Mouse (Mus musculus) limb, embryonic 10.5 days (tissue): Measurements from ENCODE around the gene Krt75. TPM values are rescaled to one million over a fixed set of nuclear protein-coding genes. Genes with fewer than 3 reads are reported as not detected.
"Not testable (repeated sequence)": the region's sequence is repeated elsewhere in the genome, so short reads cannot be mapped to it uniquely, and the experiment has no call there.

ENCODE experiments used
- DNase-seq: peaks from one replicate; pipeline ENCODE4 v3.0.0-alpha.2; 2017; ENCODE audit warnings: low spot score
- H3K27ac ChIP-seq: fragments of 300-500 bp; sonication (generic); 2 replicates; pipeline ENCODE4 v1.5.1; 2016; ENCODE audit warnings: mild to moderate bottlenecking
- H3K27me3 ChIP-seq: fragments of 300-500 bp; sonication (generic); 2 replicates; pipeline ENCODE4 v1.6.1; 2016; ENCODE audit warnings: low read depth, mild to moderate bottlenecking; ENCODE audit not compliant: poor library complexity, severe bottlenecking
- H3K36me3 ChIP-seq: fragments of 300-500 bp; sonication (generic); 2 replicates; pipeline ENCODE4 v1.6.1; 2016; ENCODE audit warnings: mild to moderate bottlenecking, moderate library complexity
- H3K4me1 ChIP-seq: fragments of 300-500 bp; sonication (generic); 2 replicates; pipeline ENCODE4 v1.6.1; 2016
- H3K4me3 ChIP-seq: fragments of 300-500 bp; sonication (generic); 2 replicates; pipeline ENCODE4 v1.5.1; 2016; ENCODE audit warnings: mild to moderate bottlenecking, moderate library complexity
- H3K9me3 ChIP-seq: fragments of 300-500 bp; sonication (generic); replicated peaks from 2 replicates; pipeline ENCODE4 v1.6.1; 2016; ENCODE audit warnings: mild to moderate bottlenecking
- WGBS: fragments of 180-500 bp; shearing (Covaris S2); methylation state at CpG from one replicate; pipeline ENCODE4 v1.1.7; 2016; 5-methylcytosine and 5-hydroxymethylcytosine counted together
- microRNA-seq: library from miRNA; unstranded; fragments of <30 nt; microRNA quantifications from one replicate; pipeline ENCODE4, GENCODE M21; 2017
- polyA plus RNA-seq: library from polyadenylated mRNA; unstranded; fragments of >200 nt; fragmentation: Nextera tagmentation; extraction: Ambion mirVana; gene quantifications from 2 replicates; pipeline ENCODE4 v1.2.1, GENCODE M21; 2016

Gene Krt75
- polyA plus RNA-seq, 1 experiment from 2014 or later, result 0.04 TPM

DNA sequence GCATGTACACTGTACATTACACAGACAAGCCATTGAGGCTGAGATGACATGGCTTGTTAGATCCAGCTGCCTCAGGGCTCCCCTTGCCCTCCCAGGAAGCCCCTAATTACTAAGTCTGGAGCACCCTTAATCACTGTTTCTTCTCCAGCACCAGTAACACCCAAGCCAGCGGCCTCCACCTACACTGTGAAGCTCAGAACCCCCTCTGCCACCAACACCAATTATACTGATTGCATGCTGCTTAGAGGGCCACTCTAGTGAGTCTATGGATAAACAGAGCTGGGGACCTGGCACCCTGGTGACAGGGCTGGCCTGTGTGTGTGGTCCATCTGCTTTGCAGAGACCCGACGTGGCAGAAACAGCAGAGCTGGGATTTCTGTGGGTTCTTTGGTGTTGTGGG, 29.2 kb downstream of the Krt75 start:
- Histone ChIP-seq H3K27ac (0 out of 2 replicates have a peak overlapping the region, but pooled peaks have one; percentile 40), H3K27me3 (no peaks in the 10 kb centered on the region), H3K9me3 (no peaks in the 10 kb centered on the region), H3K4me3 (no peak overlapping the region), H3K36me3 (no peaks in the 10 kb centered on the region), H3K4me1 (peaks cover 13% of the 10 kb centered on the region)
- no peak for DNase-seq
- WGBS, result 44% methylated on average over 3 of the region's 3 CpGs

DNA sequence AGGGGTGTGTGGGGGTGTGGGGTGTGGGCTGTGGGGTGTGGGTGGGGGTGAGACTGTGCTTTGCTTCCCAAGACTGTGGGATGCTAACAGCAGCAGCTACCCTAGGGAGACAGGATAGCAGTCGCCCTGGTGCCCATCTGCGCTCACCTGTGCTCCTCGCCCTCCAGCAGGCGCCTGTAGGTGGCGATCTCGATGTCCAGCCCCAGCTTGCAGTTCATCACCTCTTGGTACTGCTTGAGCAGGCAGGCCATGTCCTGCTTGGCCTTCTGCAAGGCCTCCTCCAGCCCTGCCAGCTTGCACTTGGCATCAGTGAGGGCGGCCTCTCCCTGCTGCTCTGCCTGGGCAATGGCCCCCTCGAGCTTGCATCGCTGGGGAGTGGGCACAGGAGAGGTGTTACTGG, 31.2 kb downstream of the Krt75 start:
- Histone ChIP-seq H3K36me3 (no peaks in the 10 kb centered on the region), H3K4me3 (no peak overlapping the region), H3K27ac (no peak overlapping the region), H3K4me1 (peaks cover 20% of the 10 kb centered on the region), H3K9me3 (no peaks in the 10 kb centered on the region), H3K27me3 (no peaks in the 10 kb centered on the region)
- no peak for DNase-seq
- 68% methylated on average over 9 of the region's 9 CpGs for WGBS

DNA sequence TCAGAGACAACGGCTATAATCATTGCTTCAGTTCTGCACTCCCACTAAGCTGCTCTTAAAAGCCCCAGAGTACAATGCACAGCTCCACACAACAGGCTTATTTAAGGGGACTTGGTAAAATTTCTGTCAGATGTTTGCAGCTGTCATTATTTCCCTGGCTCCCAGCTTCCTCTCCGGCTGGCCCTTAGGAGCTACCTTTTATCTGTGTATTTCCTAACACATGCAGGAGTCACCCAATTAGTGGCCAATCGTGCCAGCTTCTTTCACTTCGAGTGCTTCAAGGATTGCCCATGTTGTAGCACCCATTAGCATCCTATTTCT, 35.2 kb downstream of the Krt75 start:
- no peaks in the 10 kb centered on the region for H3K27me3 ChIP-seq
- DNase-seq, result no peak
- H3K9me3 ChIP-seq, result no peaks in the 10 kb centered on the region
- H3K36me3 ChIP-seq, result no peaks in the 10 kb centered on the region
- 64% methylated on average over 4 of the region's 4 CpGs for WGBS
- no peak overlapping the region for H3K4me3 ChIP-seq
- no peak overlapping the region for H3K27ac ChIP-seq
- H3K4me1 ChIP-seq, result peaks cover 23% of the 10 kb centered on the region

DNA sequence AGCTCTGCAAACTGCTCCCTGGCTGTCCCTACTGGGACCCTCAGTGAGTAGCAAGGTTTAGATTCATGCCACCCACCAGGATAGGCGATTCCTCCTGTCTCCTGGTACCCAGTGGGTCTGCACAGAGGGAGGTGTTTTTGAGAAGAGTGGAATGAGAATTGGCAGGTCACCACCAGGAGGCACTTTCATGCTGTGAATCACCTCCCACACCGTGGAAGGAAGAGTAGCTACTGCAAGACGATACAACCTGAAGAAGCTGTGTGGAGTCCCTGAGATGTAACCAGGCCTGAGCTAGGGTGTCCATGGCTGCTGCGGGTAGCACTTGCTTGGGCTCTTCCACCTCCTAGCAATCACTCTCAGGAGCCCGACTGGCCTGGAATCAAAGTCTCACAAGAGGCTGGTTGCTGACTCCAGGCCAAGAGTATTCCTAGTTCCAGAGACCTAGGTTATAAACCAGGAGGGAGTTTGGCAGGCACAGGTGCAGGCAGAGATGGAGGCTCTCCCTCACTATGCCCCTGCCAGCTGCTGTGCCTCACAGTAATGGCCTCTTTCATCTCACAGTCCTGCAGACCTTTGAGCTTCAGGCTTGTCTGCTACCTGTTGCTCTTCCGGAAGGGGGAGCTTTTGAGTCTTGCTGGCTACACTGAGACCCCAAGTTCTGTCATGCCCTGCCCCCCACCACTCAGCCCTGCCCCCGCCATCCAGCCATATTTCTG, 35.7 kb downstream of the Krt75 start:
- Histone ChIP-seq H3K4me1 (peaks cover 23% of the 10 kb centered on the region), H3K36me3 (no peaks in the 10 kb centered on the region), H3K9me3 (no peaks in the 10 kb centered on the region), H3K27ac (no peak overlapping the region), H3K27me3 (no peaks in the 10 kb centered on the region), H3K4me3 (no peak overlapping the region)
- no peak for DNase-seq
- WGBS, result 38% methylated on average over 7 of the region's 7 CpGs

DNA sequence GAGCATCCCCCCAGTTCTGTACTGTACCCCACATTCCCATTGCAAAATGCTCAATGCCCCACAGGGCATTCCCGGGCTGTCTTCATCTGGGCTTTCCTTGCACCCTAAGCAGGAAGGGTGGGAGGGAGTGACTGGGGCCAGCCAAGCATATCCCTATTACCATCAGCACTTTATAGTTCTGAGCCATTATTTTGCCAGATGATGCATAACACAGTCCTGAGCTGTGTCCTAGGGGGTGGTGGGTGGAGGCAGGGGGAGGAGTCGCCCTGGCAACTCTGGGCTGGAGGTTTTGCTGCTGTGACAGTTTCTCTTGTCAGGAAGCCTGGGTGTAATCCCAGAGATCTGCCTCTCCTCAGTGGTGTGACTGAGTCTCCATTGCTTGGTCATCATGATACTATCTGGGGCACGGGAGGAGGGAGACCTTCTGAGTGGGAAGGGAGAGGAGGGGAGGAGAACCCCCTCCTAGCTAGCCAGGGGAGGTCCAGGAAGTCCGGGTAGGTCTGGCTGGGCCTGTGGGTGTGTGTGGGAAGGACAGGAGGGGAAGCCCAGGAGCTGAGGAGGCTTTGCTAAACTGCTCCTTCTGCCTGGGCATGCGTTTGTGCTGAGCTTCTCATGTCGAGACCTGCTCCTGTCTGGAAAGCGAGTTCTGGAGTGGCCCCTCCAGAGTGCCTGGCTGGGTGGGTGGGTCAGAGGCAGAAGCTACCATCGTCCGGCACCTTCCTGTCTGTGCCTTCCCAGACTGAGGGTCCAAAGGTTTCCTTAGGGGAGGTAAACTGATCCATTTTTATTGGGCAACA, 37.5 kb downstream of the Krt75 start:
- Histone ChIP-seq H3K4me3 (no peak overlapping the region), H3K27ac (no peak overlapping the region), H3K27me3 (no peaks in the 10 kb centered on the region), H3K36me3 (no peaks in the 10 kb centered on the region), H3K4me1 (peaks cover 13% of the 10 kb centered on the region), H3K9me3 (no peaks in the 10 kb centered on the region)
- DNase-seq, result no peak
- 69% methylated on average over 9 of the region's 9 CpGs for WGBS

DNA sequence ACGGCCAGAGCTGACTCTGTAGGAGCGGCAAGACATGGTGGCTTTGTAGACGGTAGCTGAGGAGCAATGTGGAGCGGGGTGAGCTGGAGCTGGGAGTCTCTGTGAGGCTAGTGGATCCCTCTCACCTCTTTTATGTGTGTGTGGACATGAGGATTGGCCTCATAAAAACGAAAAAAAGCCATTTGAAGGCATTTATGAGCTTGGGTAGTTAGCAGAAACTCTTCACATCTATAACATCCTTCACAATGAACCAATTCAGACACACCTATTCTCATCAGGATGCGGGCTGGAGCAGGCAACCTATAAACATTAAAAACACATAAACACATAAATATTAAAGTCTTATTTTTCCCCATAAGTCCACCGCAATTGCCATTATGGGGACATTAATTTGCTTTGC, 41.0 kb downstream of the Krt75 start, which contains the start of gene Krt84:
TSS of gene Krt84 (minus strand) at position 101 of the 400 bp plus-strand sequence.
- peaks cover 3% of the 10 kb centered on the region; the same call in 1 of the 2 replicates for H3K27me3 ChIP-seq
- 0 out of 2 replicates have a peak, but pooled peaks cover 3% of the 10 kb centered on the region for H3K4me1 ChIP-seq
- DNase-seq, result no peak
- 79% methylated on average over 7 of the region's 7 CpGs for WGBS
- H3K4me3 ChIP-seq, result no peak within 1 kb of the TSS
- H3K27ac ChIP-seq, result no peak within 1 kb of the TSS
- no peaks in the 10 kb centered on the region for H3K9me3 ChIP-seq
- no peaks in the 10 kb centered on the region for H3K36me3 ChIP-seq

DNA sequence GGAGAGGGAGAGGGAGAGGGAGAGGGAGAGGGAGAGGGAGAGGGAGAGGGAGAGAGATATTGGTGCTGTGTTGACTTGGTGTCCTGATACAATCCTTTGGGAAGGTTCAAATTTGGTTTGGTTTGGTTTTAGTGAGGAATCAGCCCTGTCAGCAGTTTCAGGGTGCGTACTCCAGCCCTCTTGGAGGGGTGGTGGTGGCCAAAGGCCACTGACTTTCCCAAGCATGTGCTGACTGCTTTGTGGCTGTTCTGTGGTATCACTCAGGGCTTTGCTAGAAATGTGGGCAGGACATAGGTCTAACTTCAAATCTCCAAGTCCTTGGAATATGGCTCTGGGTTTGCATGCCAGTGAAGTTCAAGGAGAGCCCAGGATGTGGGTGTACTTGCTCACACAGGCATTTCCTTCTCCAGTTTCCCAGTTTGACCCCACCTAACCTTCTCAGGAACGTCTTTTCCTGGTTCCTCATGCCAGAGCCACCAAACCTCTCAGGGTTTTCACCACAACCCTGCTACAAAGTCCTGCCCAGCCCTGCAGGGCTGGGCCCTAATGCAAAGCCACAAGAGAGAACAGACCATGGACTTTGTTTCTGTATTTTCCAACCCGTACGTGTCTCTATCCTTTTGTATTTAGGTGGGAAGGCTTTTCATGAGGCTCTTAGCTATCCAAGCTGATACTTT, 51.0 kb downstream of the Krt75 start:
- no peak for DNase-seq
- Histone ChIP-seq H3K27me3 (peaks cover 7% of the 10 kb centered on the region; the same call in 1 of the 2 replicates), H3K4me3 (no peak overlapping the region), H3K36me3 (no peaks in the 10 kb centered on the region), H3K9me3 (no peaks in the 10 kb centered on the region), H3K4me1 (no peaks in the 10 kb centered on the region), H3K27ac (no peak overlapping the region)
- WGBS, result 77% methylated on average over 4 of the region's 4 CpGs

DNA sequence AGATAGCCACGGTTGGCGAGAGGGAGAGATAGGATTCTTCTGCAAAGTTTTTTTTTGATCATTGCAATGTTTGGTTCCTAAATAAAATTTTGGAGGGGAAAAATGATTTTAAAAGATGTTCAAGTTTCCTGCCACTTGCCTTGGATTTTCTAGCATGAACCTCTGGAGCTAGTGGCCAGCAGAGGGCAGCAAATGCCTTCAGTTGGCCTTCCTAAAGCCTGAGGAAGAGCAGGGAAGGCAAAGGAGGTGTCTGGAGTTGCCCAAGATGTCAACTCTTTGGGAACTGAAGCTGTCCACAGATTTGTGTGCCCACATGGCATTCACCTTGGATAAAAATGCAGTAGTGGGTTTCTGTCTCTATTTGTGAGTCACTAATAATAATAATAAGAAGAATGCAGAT, 53.9 kb downstream of the Krt75 start:
- H3K9me3 ChIP-seq, result no peaks in the 10 kb centered on the region
- H3K36me3 ChIP-seq, result no peaks in the 10 kb centered on the region
- no peak overlapping the region for H3K27ac ChIP-seq
- H3K27me3 ChIP-seq, result no peaks in the 10 kb centered on the region
- H3K4me3 ChIP-seq, result no peak overlapping the region
- H3K4me1 ChIP-seq, result no peaks in the 10 kb centered on the region
- DNase-seq, result peak; percentile 84
- WGBS, result 17% methylated on average over 2 of the region's 2 CpGs

DNA sequence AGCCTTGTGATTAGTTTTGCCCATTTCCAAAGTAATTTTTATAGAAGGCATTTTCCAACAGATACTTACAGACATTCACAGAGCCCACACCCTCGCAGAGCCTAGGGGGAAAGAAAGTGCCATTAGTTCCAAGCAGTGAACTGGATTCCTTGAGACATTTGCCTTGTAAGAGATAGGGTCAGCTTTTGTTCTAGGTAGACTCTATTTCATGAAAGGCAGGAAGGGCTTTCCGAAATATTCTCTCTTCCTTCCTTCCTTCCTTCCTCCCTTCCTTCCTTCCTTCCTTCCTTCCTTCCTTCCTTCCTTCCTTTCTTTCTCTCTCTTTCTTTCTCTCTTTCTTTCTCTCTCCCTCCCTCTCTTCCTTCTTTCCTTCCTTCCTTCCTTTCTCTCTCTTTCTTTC, 56.5 kb downstream of the Krt75 start, which contains the start of gene Gm49425:
TSS of gene Gm49425 (minus strand) at position 101 of the 400 bp plus-strand sequence.
- H3K4me3 ChIP-seq, H3K27ac ChIP-seq, DNase-seq, H3K27me3 ChIP-seq, H3K36me3 ChIP-seq, H3K9me3 ChIP-seq, H3K4me1 ChIP-seq: not testable (repeated sequence)
- WGBS, result 74% methylated on average over 2 of the region's 2 CpGs

Small RNA genes lying within 50 kb of the gene (microRNA-seq; reads per million reads assigned to microRNA genes)
- gene Gm44393 (not detected), gene Gm44460 (not detected)

Other genes starting within 250 kb of the Krt75 start
- gene Krt80, start 203.7 kb downstream of the Krt75 start, polyA plus RNA-seq, result 0.09 and 0.23 TPM in 2 replicates
- gene Krt7, start 162.9 kb downstream of the Krt75 start, polyA plus RNA-seq, result 14.2 and 16.9 TPM in 2 replicates
- gene Krt87, start 135.1 kb downstream of the Krt75 start, polyA plus RNA-seq, result not detected in 2 replicates
- gene Krt88, start 126.2 kb downstream of the Krt75 start, polyA plus RNA-seq, result not detected in 2 replicates
- gene Krt81, start 110.2 kb downstream of the Krt75 start, polyA plus RNA-seq, result not detected in 2 replicates
- not detected in 2 replicates for gene Krt86, start 100.4 kb downstream of the Krt75 start, polyA plus RNA-seq
- not detected in 2 replicates for gene Krt83, start 82.4 kb downstream of the Krt75 start, polyA plus RNA-seq
- not detected in 2 replicates for gene Gm49425, start 56.6 kb downstream of the Krt75 start, polyA plus RNA-seq
- not detected in 2 replicates for gene Krt84, start 41.1 kb downstream of the Krt75 start, polyA plus RNA-seq
- not detected in 2 replicates for gene Krt82, start 23.2 kb downstream of the Krt75 start, polyA plus RNA-seq
- gene Krt90, start 11.0 kb downstream of the Krt75 start, polyA plus RNA-seq, result 0.08 and 0.31 TPM in 2 replicates
- gene Gm5414, start 54.3 kb upstream of the Krt75 start, polyA plus RNA-seq, result not detected in 2 replicates
- gene Gm5478, start 73.5 kb upstream of the Krt75 start, polyA plus RNA-seq, result not detected in 2 replicates
- not detected in 2 replicates for gene Krt6b, start 106.4 kb upstream of the Krt75 start, polyA plus RNA-seq
- gene Krt6a, start 120.4 kb upstream of the Krt75 start, polyA plus RNA-seq, result 0.13 TPM in 1 of 2 replicates, not detected in the other
- 19.1 and 40.4 TPM in 2 replicates for gene Krt5, start 139.0 kb upstream of the Krt75 start, polyA plus RNA-seq
- not detected in 2 replicates for gene Krt71, start 169.2 kb upstream of the Krt75 start, polyA plus RNA-seq
- gene Krt72, start 212.6 kb upstream of the Krt75 start, polyA plus RNA-seq, result not detected in 2 replicates
- not detected in 2 replicates for gene Krt73, start 228.4 kb upstream of the Krt75 start, polyA plus RNA-seq
- gene Krt2, start 244.3 kb upstream of the Krt75 start, polyA plus RNA-seq, result not detected in 2 replicates